Mouse (Mus musculus) adrenal gland, postnatal 14 days (tissue): ENCODE measurements around the gene Ophn1. TPM values are rescaled to one million over a fixed set of nuclear protein-coding genes. Genes with fewer than 3 reads are reported as not detected.

Experiments
- DNase-seq: peaks from one replicate; pipeline ENCODE4 v3.0.0; 2021; ENCODE audit warnings: mixed read lengths
- long read RNA-seq, 2 experiments: library from polyadenylated mRNA; stranded (forward); transcript quantifications; one replicate each; pipeline ENCODE4 v2.0.0; 2021
- total RNA-seq: library from RNA; stranded (reverse); gene quantifications from 2 replicates; pipeline ENCODE4 v1.2.3, GENCODE M21; 2021

The Ophn1 gene
- total RNA-seq, result 26.9 and 30.3 TPM in 2 replicates
- long read RNA-seq, experiment 1, full-length matches to known transcripts, result 7 of 9 reads
- long read RNA-seq, experiment 1, partial matches to known transcripts, result 1 of 9 reads
- long read RNA-seq, experiment 1, other reads (novel, unspliced or antisense), result 1 of 9 reads
- long read RNA-seq, experiment 2, full-length matches to known transcripts, result 5 of 8 reads
- long read RNA-seq, experiment 2, partial matches to known transcripts, result 1 of 8 reads
- long read RNA-seq, experiment 2, other reads (novel, unspliced or antisense), result 2 of 8 reads

GRCm38 (mm10) chrX:98890406-98891116 lies at the start of gene Ophn1:
Ophn1 (minus strand) TSS chrX:98891025.
- DNase-seq, result peak; percentile 82

- peak; percentile 93 for DNase-seq
These were observed 46.9 kb upstream of the Ophn1 start for GRCm38 (mm10) chrX:98937555-98938294.

- DNase-seq, result peak; percentile 95
These were observed 46.1 kb upstream of the Ophn1 start for GRCm38 (mm10) chrX:98936707-98937554.

GRCm38 (mm10) chrX:98936101-98936500 lies 45.3 kb upstream of the Ophn1 start, which contains the start of gene Yipf6:
Yipf6 (plus strand) TSS chrX:98936316.
- peak; percentile 16 for DNase-seq

- peak; percentile 29 for DNase-seq
These were observed 28.6 kb upstream of the Ophn1 start for GRCm38 (mm10) chrX:98919423-98919822.

- no peak for DNase-seq
These were observed 18.1 kb upstream of the Ophn1 start for GRCm38 (mm10) chrX:98908910-98909309.

GRCm38 (mm10) chrX:98904226-98904625 lies 13.4 kb upstream of the Ophn1 start:
- no peak for DNase-seq

GRCm38 (mm10) chrX:98898307-98898706 lies 7.5 kb upstream of the Ophn1 start:
- peak; percentile 73 for DNase-seq

GRCm38 (mm10) chrX:98890072-98890405 lies 786 bp downstream of the Ophn1 start:
- no peak for DNase-seq

- no peak for DNase-seq
These were observed 8.8 kb downstream of the Ophn1 start for GRCm38 (mm10) chrX:98881983-98882382.

GRCm38 (mm10) chrX:98881085-98881484 lies 9.7 kb downstream of the Ophn1 start:
- DNase-seq, result no peak

GRCm38 (mm10) chrX:98880314-98880713 lies 10.5 kb downstream of the Ophn1 start:
- DNase-seq, result no peak

GRCm38 (mm10) chrX:98875144-98875543 lies 15.7 kb downstream of the Ophn1 start:
- DNase-seq, result no peak

- no peak for DNase-seq
These were observed 16.7 kb downstream of the Ophn1 start for GRCm38 (mm10) chrX:98874086-98874485.

GRCm38 (mm10) chrX:98872064-98872463 lies 18.8 kb downstream of the Ophn1 start:
- DNase-seq, result no peak

GRCm38 (mm10) chrX:98870541-98870940 lies 20.3 kb downstream of the Ophn1 start:
- no peak for DNase-seq

GRCm38 (mm10) chrX:98869735-98870134 lies 21.1 kb downstream of the Ophn1 start:
- no peak for DNase-seq

- DNase-seq, result no peak
These were observed 21.7 kb downstream of the Ophn1 start for GRCm38 (mm10) chrX:98869165-98869564.

- no peak for DNase-seq
These were observed 30.7 kb downstream of the Ophn1 start for GRCm38 (mm10) chrX:98860167-98860566.

GRCm38 (mm10) chrX:98856046-98856445 lies 34.8 kb downstream of the Ophn1 start:
- peak; percentile 60 for DNase-seq

- no peak for DNase-seq
These were observed 40.0 kb downstream of the Ophn1 start for GRCm38 (mm10) chrX:98850869-98851268.

GRCm38 (mm10) chrX:98841606-98842005 lies 49.2 kb downstream of the Ophn1 start:
- DNase-seq, result no peak
